8 mouse cellular contexts compared by ENCODE assay signal in genomic region chr4:151302195-151303126, GRCm38 (mm10).
DNase-seq lines count a peak whose midpoint lies in the region; ATAC-seq lines count a peak whose summit lies in the region.

No protein-coding gene starts in this region.

- no peaks in the 10 kb centered on the region for H3K36me3 ChIP-seq in forebrain, embryonic 11.5 days (ENCODE audit: control insufficient read depth, insufficient read depth, low read length)
- no peaks in the 10 kb centered on the region for H3K36me3 ChIP-seq in hindbrain, embryonic 16.5 days (ENCODE audit: control insufficient read depth, insufficient read depth, low read length)
- H3K36me3 ChIP-seq in neural tube, embryonic 12.5 days, result no peaks in the 10 kb centered on the region

- H3K4me2 ChIP-seq in forebrain, embryonic 11.5 days (ENCODE audit: low read depth, low read length, severe bottlenecking), result no peak overlapping the region
- H3K4me2 ChIP-seq in hindbrain, embryonic 16.5 days (ENCODE audit: low read length), result no peak overlapping the region
- no peak overlapping the region for H3K4me2 ChIP-seq in neural tube, embryonic 12.5 days (replicated peaks)

- H3K4me1 ChIP-seq in forebrain, embryonic 11.5 days (replicated peaks; ENCODE audit: control insufficient read depth, insufficient read depth, low read length), result peaks cover 3% of the 10 kb centered on the region; the same call in 1 of the 2 replicates
- H3K4me1 ChIP-seq in hindbrain, embryonic 16.5 days (ENCODE audit: control insufficient read depth, insufficient read depth, low read depth, low read length), result peaks cover 16% of the 10 kb centered on the region
- peaks cover 7% of the 10 kb centered on the region for H3K4me1 ChIP-seq in neural tube, embryonic 12.5 days

- H3K9me3 ChIP-seq in forebrain, embryonic 11.5 days (ENCODE audit: control insufficient read depth, low read length), result no peaks in the 10 kb centered on the region
- no peaks in the 10 kb centered on the region for H3K9me3 ChIP-seq in hindbrain, embryonic 16.5 days (ENCODE audit: control insufficient read depth, low read length)
- H3K9me3 ChIP-seq in neural tube, embryonic 12.5 days, result no peaks in the 10 kb centered on the region

- no peaks in the 10 kb centered on the region for H3K27me3 ChIP-seq in forebrain, embryonic 11.5 days (ENCODE audit: control insufficient read depth, insufficient read depth, low read length)
- H3K27me3 ChIP-seq in hindbrain, embryonic 16.5 days (replicated peaks; ENCODE audit: control insufficient read depth, insufficient read depth, low read length), result no peaks in the 10 kb centered on the region
- no peaks in the 10 kb centered on the region for H3K27me3 ChIP-seq in neural tube, embryonic 12.5 days (replicated peaks)

- no peak overlapping the region for H3K27ac ChIP-seq in forebrain, embryonic 11.5 days (ENCODE audit: low read depth, low read length)
- H3K27ac ChIP-seq in hindbrain, embryonic 16.5 days (ENCODE audit: low read depth, low read length), result peak overlapping the region; percentile 71
- H3K27ac ChIP-seq in neural tube, embryonic 12.5 days, result no peak overlapping the region

- DNase-seq in heart, adult 18-20 months, result peak; percentile 12 to 18
- DNase-seq in heart, adult 11 months, result no peak
- DNase-seq in WW6 (ENCODE audit: low read depth, low spot score), result peak; percentile 55
- DNase-seq in forebrain, embryonic 11.5 days (ENCODE audit: low spot score), result peak; percentile 83
- DNase-seq in liver, result peak; percentile 43
- DNase-seq in spleen, postnatal 14 days (ENCODE audit: low spot score in 2 of 2), result no peak

- WGBS in forebrain, embryonic 11.5 days, result 55% methylated on average over 11 of the region's 11 CpGs
- 34% methylated on average over 11 of the region's 11 CpGs for WGBS in hindbrain, embryonic 16.5 days
- 48% methylated on average over 11 of the region's 11 CpGs for WGBS in neural tube, embryonic 12.5 days

- H3K4me3 ChIP-seq in forebrain, embryonic 11.5 days (ENCODE audit: low read depth, low read length), result no peak overlapping the region
- H3K4me3 ChIP-seq in hindbrain, embryonic 16.5 days (ENCODE audit: low read length), result no peak overlapping the region
- H3K4me3 ChIP-seq in neural tube, embryonic 12.5 days, result no peak overlapping the region

- peak; percentile 61 for ATAC-seq in forebrain, embryonic 11.5 days (replicated peaks; ENCODE audit: low FRiP score)
- ATAC-seq in hindbrain, embryonic 16.5 days, result peak; percentile 34
- peak; percentile 52; the same call in 1 of the 2 replicates for ATAC-seq in neural tube, embryonic 12.5 days (ENCODE audit: low FRiP score, low read depth)

- no peak overlapping the region for H3K9ac ChIP-seq in forebrain, embryonic 11.5 days (ENCODE audit: low read length)
- peak overlapping the region; percentile 31; the same call in 1 of the 2 replicates for H3K9ac ChIP-seq in hindbrain, embryonic 16.5 days (ENCODE audit: low read depth, low read length)
- no peak overlapping the region for H3K9ac ChIP-seq in neural tube, embryonic 12.5 days

Comparison
In these comparisons a context has a peak if more than half of its experiments do, and no peak if none do; other contexts are left out.
1. DNase-seq: peak in heart, adult 18-20 months (2 of 2), WW6 (single experiment), forebrain, embryonic 11.5 days (single experiment) and liver (single experiment); none in heart, adult 11 months (single experiment) and spleen, postnatal 14 days (0 of 2).
2. Peak in every context shown above with its lines, with median percentiles within 50 percentile points of each other: ATAC-seq.